Mouse (Mus musculus) embryonic facial prominence, embryonic 12.5 days (tissue): ENCODE data around the gene Btrc. TPM values are rescaled to one million over a fixed set of nuclear protein-coding genes. Genes with fewer than 3 reads are reported as not detected.
"Not testable (repeated sequence)": the region's sequence is repeated elsewhere in the genome, so short reads cannot be mapped to it uniquely, and the experiment has no call there.

Experiments
- ATAC-seq: fragments of 200-750 bp; cut with Nextera tagmentation; 2 replicates; pipeline ENCODE4 v1.8.0; 2017; ENCODE audit not compliant: insufficient number of reproducible peaks, insufficient read depth, low FRiP score, low TSS enrichment
- H3K27ac ChIP-seq: fragments of 300-500 bp; sonication (generic); 2 replicates; pipeline ENCODE4 v1.5.1; 2016; ENCODE audit warnings: mild to moderate bottlenecking
- H3K27me3 ChIP-seq: fragments of 300-500 bp; sonication (generic); 2 replicates; pipeline ENCODE4 v1.6.1; 2016; ENCODE audit warnings: mild to moderate bottlenecking, moderate library complexity
- H3K36me3 ChIP-seq: fragments of 300-500 bp; sonication (generic); 2 replicates; pipeline ENCODE4 v1.6.1; 2016; ENCODE audit warnings: mild to moderate bottlenecking
- H3K4me1 ChIP-seq: fragments of 300-500 bp; sonication (generic); 2 replicates; pipeline ENCODE4 v1.6.1; 2016
- H3K4me2 ChIP-seq: fragments of 300-500 bp; sonication (generic); replicated peaks from 2 replicates; pipeline ENCODE4 v1.6.1; 2016; ENCODE audit warnings: mild to moderate bottlenecking, moderate library complexity
- H3K4me3 ChIP-seq: fragments of 300-500 bp; sonication (generic); 2 replicates; pipeline ENCODE4 v1.5.1; 2016; ENCODE audit warnings: mild to moderate bottlenecking
- H3K9ac ChIP-seq: fragments of 300-500 bp; sonication (generic); 2 replicates; pipeline ENCODE4 v1.6.1; 2016; ENCODE audit warnings: mild to moderate bottlenecking, moderate library complexity
- H3K9me3 ChIP-seq: fragments of 300-500 bp; sonication (generic); 2 replicates; pipeline ENCODE4 v1.6.1; 2016; ENCODE audit warnings: mild to moderate bottlenecking, moderate library complexity
- WGBS: fragments of 180-500 bp; shearing (Covaris S2); methylation state at CpG from one replicate; pipeline ENCODE4 v1.1.7; 2016; 5-methylcytosine and 5-hydroxymethylcytosine counted together
- polyA plus RNA-seq: library from polyadenylated mRNA; unstranded; fragments of >200 nt; fragmentation: Nextera tagmentation; extraction: Ambion mirVana; gene quantifications from 2 replicates; pipeline ENCODE4 v1.2.1, GENCODE M21; 2016

Gene Btrc
- 57.3 and 59.4 TPM in 2 replicates for polyA plus RNA-seq

DNA sequence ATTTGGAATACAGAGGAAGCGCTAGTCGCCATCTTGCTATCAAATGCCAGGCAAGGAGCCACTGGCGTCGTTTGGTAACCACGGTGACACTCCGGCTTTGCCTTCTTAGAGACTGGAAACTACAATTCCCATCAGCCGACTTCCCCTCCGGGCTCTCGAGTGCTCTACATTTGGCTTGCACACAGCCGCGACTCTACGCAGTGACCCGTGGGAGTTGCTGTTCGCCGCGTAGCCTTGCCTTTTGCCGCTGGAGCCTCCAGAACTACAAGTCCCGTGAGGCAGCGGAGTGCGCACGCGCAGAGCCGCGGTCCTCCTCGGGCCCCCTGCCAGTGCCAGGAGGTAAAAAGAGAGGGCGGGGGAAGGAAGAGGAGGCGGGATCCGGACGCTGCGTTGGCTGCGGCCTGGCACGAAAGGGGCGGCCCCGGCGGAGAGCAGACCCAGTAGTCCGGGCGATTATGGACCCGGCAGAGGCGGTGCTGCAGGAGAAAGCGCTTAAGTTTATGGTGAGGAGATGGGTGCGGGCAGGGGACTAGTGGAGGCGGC, at the start of gene Btrc:
Gene Btrc (plus strand): TSS at position 351 of the 543 bp plus-strand sequence.
- no peaks in the 10 kb centered on the region for H3K27me3 ChIP-seq
- ATAC-seq = peak; percentile 98
- H3K36me3 ChIP-seq = peaks cover 4% of the 10 kb centered on the region; the same call in 1 of the 2 replicates
- H3K4me1 ChIP-seq = peaks cover 6% of the 10 kb centered on the region
- peak within 1 kb of the TSS; percentile 95 for H3K27ac ChIP-seq
- peak within 1 kb of the TSS; percentile 79 for H3K9ac ChIP-seq
- H3K4me2 ChIP-seq = peak within 1 kb of the TSS; percentile 64
- H3K4me3 ChIP-seq = peak within 1 kb of the TSS; percentile 79
- WGBS = under 1% methylated on average over 42 of the region's 42 CpGs
- no peaks in the 10 kb centered on the region for H3K9me3 ChIP-seq

GRCm38 (mm10) chr19:45317473-45317882, 46.1 kb upstream of the Btrc start:
- Histone ChIP-seq H3K27me3 (no peaks in the 10 kb centered on the region), H3K4me1 (peaks cover 25% of the 10 kb centered on the region), H3K36me3 (no peaks in the 10 kb centered on the region), H3K9ac (no peak overlapping the region), H3K27ac (peak overlapping the region; percentile 85), H3K4me2 (peak overlapping the region; percentile 33), H3K4me3 (no peak overlapping the region), H3K9me3 (no peaks in the 10 kb centered on the region)
- WGBS = 22% methylated on average over 13 of the region's 13 CpGs
- 0 out of 2 replicates have a peak, but pooled peaks have one; percentile 62 for ATAC-seq

- H3K27ac ChIP-seq = no peak overlapping the region
- no peaks in the 10 kb centered on the region for H3K27me3 ChIP-seq
- no peak for ATAC-seq
- H3K36me3 ChIP-seq = no peaks in the 10 kb centered on the region
- peaks cover 22% of the 10 kb centered on the region for H3K4me1 ChIP-seq
- no peaks in the 10 kb centered on the region for H3K9me3 ChIP-seq
- H3K4me2 ChIP-seq = no peak overlapping the region
- H3K9ac ChIP-seq = no peak overlapping the region
- 72% methylated on average over 5 of the region's 5 CpGs for WGBS
- no peak overlapping the region for H3K4me3 ChIP-seq
Observed at GRCm38 (mm10) chr19:45321062-45321461, 42.5 kb upstream of the Btrc start.

DNA sequence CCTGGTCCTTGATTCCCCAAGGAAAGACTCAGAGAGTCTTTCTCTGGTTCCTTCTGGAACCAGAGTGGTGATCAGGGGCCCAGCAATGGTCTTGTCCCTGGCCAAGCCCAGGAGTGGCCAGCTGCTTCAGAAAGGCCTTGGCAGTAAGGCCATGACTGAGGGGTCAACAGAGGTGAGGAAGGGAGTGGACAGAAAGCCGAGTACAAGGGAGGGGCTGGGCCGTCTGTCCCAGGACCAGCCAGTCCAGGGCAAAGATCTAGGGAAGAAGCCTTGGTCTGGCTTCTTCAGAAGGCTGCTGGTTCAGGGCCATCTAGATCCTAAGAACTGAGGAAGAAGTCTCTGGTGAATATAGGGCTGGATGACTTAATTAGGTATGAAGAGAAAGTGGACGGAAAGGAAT, 34.5 kb upstream of the Btrc start:
- no peaks in the 10 kb centered on the region for H3K36me3 ChIP-seq
- peaks cover 26% of the 10 kb centered on the region for H3K4me1 ChIP-seq
- no peak overlapping the region for H3K4me2 ChIP-seq
- no peak overlapping the region for H3K27ac ChIP-seq
- no peak for ATAC-seq
- H3K4me3 ChIP-seq = no peak overlapping the region
- peaks cover 33% of the 10 kb centered on the region for H3K27me3 ChIP-seq
- H3K9me3 ChIP-seq = no peaks in the 10 kb centered on the region
- no peak overlapping the region for H3K9ac ChIP-seq
- WGBS = 49% methylated on average over 3 of the region's 3 CpGs

DNA sequence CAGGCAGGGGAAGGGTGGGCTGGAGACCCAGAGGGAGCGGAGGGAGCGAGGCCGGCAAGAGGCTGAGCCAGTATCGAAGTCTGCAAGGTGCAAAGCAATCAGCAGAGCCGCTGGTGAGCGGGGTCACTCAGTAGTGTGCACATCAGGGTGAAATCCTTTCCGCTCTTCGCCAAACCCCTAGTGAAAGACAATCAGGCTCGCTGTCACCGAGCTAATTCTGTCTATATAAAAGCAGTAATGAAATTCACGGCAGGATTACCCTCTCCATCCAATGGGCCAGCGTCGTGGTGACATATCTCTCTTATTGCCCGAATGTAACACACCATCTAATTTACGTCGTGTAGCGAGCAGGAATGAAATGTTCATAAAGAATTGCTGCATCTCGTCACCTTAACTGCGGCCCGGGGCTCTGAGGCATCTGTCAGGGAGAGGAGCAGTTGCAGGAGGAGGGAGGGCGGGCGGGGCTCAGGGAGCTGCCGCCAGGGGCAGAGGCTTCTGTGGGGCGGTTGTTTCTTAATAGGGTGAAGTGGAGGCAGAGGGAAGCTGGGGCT, 33.7 kb upstream of the Btrc start:
- Histone ChIP-seq H3K36me3 (no peaks in the 10 kb centered on the region), H3K9me3 (no peaks in the 10 kb centered on the region), H3K27ac (no peak overlapping the region), H3K27me3 (peaks cover 33% of the 10 kb centered on the region), H3K4me2 (peak overlapping the region; percentile 35), H3K4me3 (0 out of 2 replicates have a peak overlapping the region, but pooled peaks have one; percentile 12), H3K9ac (peak overlapping the region; percentile 10; the same call in 1 of the 2 replicates), H3K4me1 (peaks cover 26% of the 10 kb centered on the region)
- 7% methylated on average over 24 of the region's 24 CpGs for WGBS
- ATAC-seq = no peak

GRCm38 (mm10) chr19:45336718-45337117, 26.8 kb upstream of the Btrc start:
- peaks cover 10% of the 10 kb centered on the region for H3K4me1 ChIP-seq
- no peak overlapping the region for H3K4me3 ChIP-seq
- ATAC-seq = no peak
- no peak overlapping the region for H3K9ac ChIP-seq
- 0 out of 2 replicates have a peak, but pooled peaks cover under 1% of the 10 kb centered on the region for H3K27me3 ChIP-seq
- no peak overlapping the region for H3K4me2 ChIP-seq
- H3K27ac ChIP-seq = no peak overlapping the region
- WGBS = 71% methylated on average over 6 of the region's 6 CpGs
- H3K9me3 ChIP-seq = no peaks in the 10 kb centered on the region
- no peaks in the 10 kb centered on the region for H3K36me3 ChIP-seq

DNA sequence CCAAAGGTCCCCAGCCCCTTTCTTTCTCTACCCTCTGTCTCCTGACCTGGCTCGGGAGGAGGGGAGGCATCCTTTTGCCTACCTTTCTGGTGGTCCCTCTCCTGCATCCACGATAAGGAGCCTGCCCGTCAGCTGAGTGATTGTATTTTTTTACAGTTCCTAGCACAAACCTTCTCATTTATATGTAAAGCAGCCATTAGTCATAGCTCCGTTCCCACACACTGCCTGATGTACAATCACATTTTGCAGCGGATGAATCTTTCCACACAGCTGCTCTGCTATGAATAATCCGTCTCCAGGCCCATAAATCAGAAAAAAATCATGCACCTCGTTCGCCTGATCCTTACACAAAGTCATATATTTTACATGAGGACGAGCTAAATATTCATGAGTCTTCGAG, 25.4 kb upstream of the Btrc start:
- no peaks in the 10 kb centered on the region for H3K27me3 ChIP-seq
- WGBS = 69% methylated on average over 10 of the region's 10 CpGs
- H3K4me2 ChIP-seq = no peak overlapping the region
- 0 out of 2 replicates have a peak overlapping the region, but pooled peaks have one; percentile 43 for H3K27ac ChIP-seq
- no peak overlapping the region for H3K9ac ChIP-seq
- ATAC-seq = no peak
- no peak overlapping the region for H3K4me3 ChIP-seq
- no peaks in the 10 kb centered on the region for H3K9me3 ChIP-seq
- H3K36me3 ChIP-seq = no peaks in the 10 kb centered on the region
- peaks cover 10% of the 10 kb centered on the region for H3K4me1 ChIP-seq

DNA sequence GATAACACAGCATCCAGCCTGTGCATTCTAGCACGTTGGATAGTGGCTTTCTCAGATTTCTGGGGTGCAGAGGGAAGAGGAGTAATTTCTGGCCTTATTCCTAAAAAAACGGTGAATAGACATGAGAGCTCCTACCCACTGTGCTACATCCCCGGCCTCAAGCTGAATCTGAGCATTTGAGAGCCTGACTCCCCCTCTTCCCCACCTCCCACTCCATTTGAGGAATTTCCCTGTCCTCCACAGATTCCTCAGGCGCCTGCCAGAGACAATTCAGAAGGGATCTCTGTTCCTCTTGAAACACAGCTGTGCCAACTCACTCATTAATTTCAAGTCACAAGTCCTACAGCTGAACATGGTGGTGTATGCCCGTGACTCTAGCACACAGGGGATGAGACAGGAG, 19.6 kb upstream of the Btrc start:
- WGBS = 65% methylated on average over 5 of the region's 5 CpGs
- no peak overlapping the region for H3K4me3 ChIP-seq

DNA sequence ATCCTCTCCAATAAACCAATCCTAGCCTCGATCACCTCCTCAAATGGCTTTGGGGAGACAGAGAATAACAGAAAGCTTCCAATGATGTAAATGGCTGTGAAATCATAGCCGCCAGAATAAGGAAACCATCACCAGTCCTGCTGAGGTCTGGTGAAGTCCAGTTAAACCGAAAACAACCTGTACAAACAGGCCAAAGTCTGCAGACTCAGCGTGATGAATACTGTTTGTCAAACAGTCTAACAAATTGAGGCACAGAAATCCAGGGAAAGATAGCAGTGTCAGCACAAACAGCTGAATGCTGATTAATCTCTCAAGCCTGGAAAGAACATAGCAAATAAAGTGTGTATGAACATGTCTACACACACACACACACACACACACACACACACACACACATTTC, 15.3 kb upstream of the Btrc start:
- no peak for ATAC-seq
- H3K4me1 ChIP-seq = no peaks in the 10 kb centered on the region
- no peak overlapping the region for H3K27ac ChIP-seq
- no peaks in the 10 kb centered on the region for H3K36me3 ChIP-seq
- no peak overlapping the region for H3K9ac ChIP-seq
- no peaks in the 10 kb centered on the region for H3K27me3 ChIP-seq
- no peak overlapping the region for H3K4me2 ChIP-seq
- 78% methylated on average over 4 of the region's 4 CpGs for WGBS
- no peaks in the 10 kb centered on the region for H3K9me3 ChIP-seq
- H3K4me3 ChIP-seq = no peak overlapping the region

More for the DNA sequence above, 19.6 kb upstream of the Btrc start:
- no peaks in the 10 kb centered on the region for H3K9me3 ChIP-seq
- ATAC-seq = no peak
- H3K4me2 ChIP-seq = no peak overlapping the region
- H3K4me1 ChIP-seq = no peaks in the 10 kb centered on the region
- no peaks in the 10 kb centered on the region for H3K36me3 ChIP-seq
- H3K27ac ChIP-seq = no peak overlapping the region
- H3K9ac ChIP-seq = no peak overlapping the region
- H3K27me3 ChIP-seq = no peaks in the 10 kb centered on the region

GRCm38 (mm10) chr19:45350456-45350855, 13.1 kb upstream of the Btrc start:
- 52% methylated on average over 12 of the region's 12 CpGs for WGBS
- Histone ChIP-seq H3K36me3 (no peaks in the 10 kb centered on the region), H3K4me2 (no peak overlapping the region), H3K27ac (no peak overlapping the region), H3K9ac (no peak overlapping the region), H3K9me3 (no peaks in the 10 kb centered on the region), H3K4me3 (no peak overlapping the region), H3K27me3 (no peaks in the 10 kb centered on the region), H3K4me1 (no peaks in the 10 kb centered on the region)
- ATAC-seq = no peak

- not testable (repeated sequence) for H3K9me3 ChIP-seq, H3K36me3 ChIP-seq, ATAC-seq, H3K4me1 ChIP-seq, H3K27ac ChIP-seq, H3K9ac ChIP-seq, H3K4me3 ChIP-seq, H3K27me3 ChIP-seq, H3K4me2 ChIP-seq
- 88% methylated on average over 7 of the region's 7 CpGs for WGBS
Observed at GRCm38 (mm10) chr19:45352706-45353105, 10.8 kb upstream of the Btrc start.

DNA sequence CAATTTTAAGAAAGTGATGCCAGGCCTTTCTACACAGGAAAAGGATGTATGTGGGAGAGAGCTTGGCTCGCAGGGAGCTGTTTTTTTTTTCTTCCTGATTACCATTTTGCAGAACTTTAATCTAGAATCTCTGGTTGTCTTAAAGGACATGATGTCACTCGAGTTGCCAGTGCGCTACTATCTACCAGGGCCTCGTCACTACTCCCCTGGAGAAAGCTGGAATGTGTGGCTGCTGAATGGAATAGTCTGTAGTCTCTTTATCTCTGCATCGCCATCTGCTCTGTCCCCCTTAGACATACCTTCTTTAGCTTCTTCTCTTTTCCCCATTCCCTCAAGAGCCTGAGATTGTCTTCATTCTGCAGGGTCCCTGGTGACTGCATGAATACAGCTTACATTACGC, 7.9 kb upstream of the Btrc start:
- ATAC-seq = no peak
- no peaks in the 10 kb centered on the region for H3K36me3 ChIP-seq
- H3K4me1 ChIP-seq = no peaks in the 10 kb centered on the region
- H3K4me3 ChIP-seq = no peak overlapping the region
- no peak overlapping the region for H3K4me2 ChIP-seq
- H3K27me3 ChIP-seq = no peaks in the 10 kb centered on the region
- 74% methylated on average over 6 of the region's 6 CpGs for WGBS
- no peak overlapping the region for H3K27ac ChIP-seq
- no peak overlapping the region for H3K9ac ChIP-seq
- no peaks in the 10 kb centered on the region for H3K9me3 ChIP-seq
